Mouse (Mus musculus): ENCODE data around the gene Zdhhc24. TPM values are rescaled to one million over a fixed set of nuclear protein-coding genes. Genes with fewer than 3 reads are reported as not detected.

Gene Zdhhc24
- total RNA-seq, 2 experiments from 2014 or later: 24.7 to 25.9 TPM

GRCm38 (mm10) chr19:4925121-4925860, 46.8 kb downstream of the Zdhhc24 start:
- Histone ChIP-seq H3K27ac (no peak overlapping the region), H3K4me3 (no peak overlapping the region)
- no peak for TF ChIP-seq CTCF (IDR thresholded peaks at IDR 0.05)
- no peak for DNase-seq (ENCODE audit: extremely low spot score in 1 of 2, low spot score in 2 of 2)
- intact Hi-C loops (cut with DNase I): no loop called here

GRCm38 (mm10) chr19:4927904-4928531, 49.5 kb downstream of the Zdhhc24 start, which contains the start of gene Dpp3:
Dpp3 (minus strand) TSS chr19:4928287.
- intact Hi-C loops (cut with DNase I): no loop called here
- H3K27ac ChIP-seq: peak within 1 kb of the TSS; percentile 81
- no peak for TF ChIP-seq CTCF (IDR thresholded peaks at IDR 0.05)
- H3K4me3 ChIP-seq: peak within 1 kb of the TSS; percentile 79
- peak; percentile 97 to 98 for DNase-seq (ENCODE audit: extremely low spot score in 1 of 2, low spot score in 2 of 2)

- H3K27ac ChIP-seq: no peak overlapping the region
- H3K4me3 ChIP-seq: peak overlapping the region; percentile 79
- intact Hi-C loops (cut with DNase I): no loop called here
- no peak for DNase-seq (ENCODE audit: extremely low spot score in 1 of 2, low spot score in 2 of 2)
- no peak for TF ChIP-seq CTCF (IDR thresholded peaks at IDR 0.05)
These were observed 50.3 kb downstream of the Zdhhc24 start for GRCm38 (mm10) chr19:4928781-4929180.

Other genes starting within 250 kb of the Zdhhc24 start
- 1 to 10 TPM; 1.5 to 1.6 TPM for gene Gm960, start 180.0 kb upstream of the Zdhhc24 start, total RNA-seq (2021)
- gene Sptbn2, start 167.5 kb upstream of the Zdhhc24 start, total RNA-seq (2021): 100 to 1,000 TPM; 561 to 597 TPM
- 10 to 100 TPM; 16.3 to 18.2 TPM for gene Rbm4b, start 122.2 kb upstream of the Zdhhc24 start, total RNA-seq (2021)
- 100 to 1,000 TPM in 1 of 2 experiments, 10 to 100 TPM in 1; 93.1 to 112 TPM for gene Rbm4, start 84.8 kb upstream of the Zdhhc24 start, total RNA-seq (2021)
- gene Gm21992, start 67.1 kb upstream of the Zdhhc24 start, total RNA-seq (2021): 10 to 100 TPM; 22.0 to 25.5 TPM
- 10 to 100 TPM; 53.4 to 61.0 TPM for gene Rbm14, start 67.0 kb upstream of the Zdhhc24 start, total RNA-seq (2021)
- gene Ccs, start 39.3 kb upstream of the Zdhhc24 start, total RNA-seq (2021): 10 to 100 TPM; 29.8 to 30.3 TPM
- gene Ccdc87, start 39.3 kb upstream of the Zdhhc24 start, total RNA-seq (2021): 1 to 10 TPM; 2.0 to 2.6 TPM
- 100 to 1,000 TPM; 102 to 107 TPM for gene Ctsf, start 23.5 kb upstream of the Zdhhc24 start, total RNA-seq (2021)
- gene Actn3, start 759 bp upstream of the Zdhhc24 start, total RNA-seq (2021): 1 to 10 TPM; 1.4 to 1.5 TPM
- 10 to 100 TPM; 40.0 to 48.1 TPM for gene Bbs1, start 28.0 kb downstream of the Zdhhc24 start, total RNA-seq (2021)
- 10 to 100 TPM; 39.5 to 45.9 TPM for gene Dpp3, start 49.6 kb downstream of the Zdhhc24 start, total RNA-seq (2021)
- gene Peli3, start 64.5 kb downstream of the Zdhhc24 start, total RNA-seq (2021): 10 to 100 TPM; 27.9 to 31.8 TPM
- gene Mrpl11, start 83.5 kb downstream of the Zdhhc24 start, total RNA-seq (2021): 10 to 100 TPM; 52.7 to 55.3 TPM
- gene Npas4, start 111.6 kb downstream of the Zdhhc24 start, total RNA-seq (2021): 10 to 100 TPM; 21.7 to 33.7 TPM
- gene Slc29a2, start 145.2 kb downstream of the Zdhhc24 start, total RNA-seq (2021): 10 to 100 TPM; 16.6 to 16.7 TPM
- gene B4gat1, start 160.2 kb downstream of the Zdhhc24 start, total RNA-seq (2021): 100 to 1,000 TPM; 109 to 131 TPM
- 1 to 10 TPM; 4.9 to 5.8 TPM for gene AC124502.3, start 160.2 kb downstream of the Zdhhc24 start, total RNA-seq (2021)
- gene Brms1, start 162.7 kb downstream of the Zdhhc24 start, total RNA-seq (2021): 10 to 100 TPM; 26.9 to 28.8 TPM
- gene Rin1, start 171.8 kb downstream of the Zdhhc24 start, total RNA-seq (2021): 10 to 100 TPM; 94.6 to 95.9 TPM
- 1 to 10 TPM; 4.3 to 5.4 TPM for gene Cd248, start 189.4 kb downstream of the Zdhhc24 start, total RNA-seq (2021)
- gene Tmem151a, start 206.9 kb downstream of the Zdhhc24 start, total RNA-seq (2021): 100 to 1,000 TPM; 154 to 156 TPM
- gene Yif1a, start 209.9 kb downstream of the Zdhhc24 start, total RNA-seq (2021): 10 to 100 TPM; 23.4 to 25.7 TPM
- gene Cnih2, start 219.9 kb downstream of the Zdhhc24 start, total RNA-seq (2021): 100 to 1,000 TPM; 214 to 247 TPM
- gene Rab1b, start 228.4 kb downstream of the Zdhhc24 start, total RNA-seq (2021): 100 to 1,000 TPM; 144 to 157 TPM
- gene Klc2, start 239.9 kb downstream of the Zdhhc24 start, total RNA-seq (2021): 100 to 1,000 TPM; 279 to 291 TPM

All from left cerebral cortex, adult 2 months (tissue).